Mouse (Mus musculus): ENCODE results near the gene Lrrc10. TPM values are rescaled to one million over a fixed set of nuclear protein-coding genes. Genes with fewer than 3 reads are reported as not detected.
A peak's percentile ranks its signal among the peaks of the same experiment; 100 is the strongest.

The Lrrc10 gene
- polyA plus RNA-seq, 1 experiment from 2014 or later, result not detected

GRCm38 (mm10) chr10:117094504-117095329, 49.6 kb downstream of the Lrrc10 start:
- Histone ChIP-seq H3K9ac (replicated peaks) (no peak overlapping the region), H3K9me3 (no peaks in the 10 kb centered on the region), H3K4me1 (peaks cover 20% of the 10 kb centered on the region), H3K36me3 (no peaks in the 10 kb centered on the region), H3K27ac (replicated peaks) (peak overlapping the region; percentile 83), H3K4me2 (replicated peaks) (peak overlapping the region; percentile 12), H3K27me3 (no peaks in the 10 kb centered on the region), H3K4me3 (no peak overlapping the region)
- ATAC-seq (ENCODE audit: low FRiP score, low read depth), result peak; percentile 93
- 22% methylated on average over 15 of the region's 15 CpGs for WGBS

GRCm38 (mm10) chr10:117096096-117096495, 51.0 kb downstream of the Lrrc10 start:
- peaks cover 20% of the 10 kb centered on the region for H3K4me1 ChIP-seq
- 79% methylated on average over 6 of the region's 6 CpGs for WGBS
- H3K27ac ChIP-seq (replicated peaks), result no peak overlapping the region
- H3K27me3 ChIP-seq, result no peaks in the 10 kb centered on the region
- no peak overlapping the region for H3K4me2 ChIP-seq (replicated peaks)
- no peaks in the 10 kb centered on the region for H3K36me3 ChIP-seq
- H3K9me3 ChIP-seq, result no peaks in the 10 kb centered on the region
- no peak overlapping the region for H3K4me3 ChIP-seq
- no peak for ATAC-seq (ENCODE audit: low FRiP score, low read depth)
- no peak overlapping the region for H3K9ac ChIP-seq (replicated peaks)

Other genes starting within 250 kb of the Lrrc10 start
- gene Myrfl, start 148.4 kb upstream of the Lrrc10 start, polyA plus RNA-seq (2016; fragmentation: Nextera tagmentation; extraction: Ambion mirVana), result 0.09 TPM in 1 of 2 replicates, not detected in the other
- 41.7 and 45.2 TPM in 2 replicates for gene Rab3ip, start 94.6 kb upstream of the Lrrc10 start, polyA plus RNA-seq (2016; fragmentation: Nextera tagmentation; extraction: Ambion mirVana)
- gene Gm10271, start 72.7 kb upstream of the Lrrc10 start, polyA plus RNA-seq (2016; fragmentation: Nextera tagmentation; extraction: Ambion mirVana), result not detected in 2 replicates
- gene Best3, start 59.0 kb upstream of the Lrrc10 start, polyA plus RNA-seq (2016; fragmentation: Nextera tagmentation; extraction: Ambion mirVana), result 0.10 TPM in 2 replicates
- gene Cct2, start 18.5 kb downstream of the Lrrc10 start, polyA plus RNA-seq (2016; fragmentation: Nextera tagmentation; extraction: Ambion mirVana), result 252 and 253 TPM in 2 replicates
- gene Frs2, start 103.2 kb downstream of the Lrrc10 start, polyA plus RNA-seq (2016; fragmentation: Nextera tagmentation; extraction: Ambion mirVana), result 23.2 and 25.7 TPM in 2 replicates
- gene Yeats4, start 179.2 kb downstream of the Lrrc10 start, polyA plus RNA-seq (2016; fragmentation: Nextera tagmentation; extraction: Ambion mirVana), result 147 and 162 TPM in 2 replicates
- not detected in 2 replicates for gene 9530003J23Rik, start 193.4 kb downstream of the Lrrc10 start, polyA plus RNA-seq (2016; fragmentation: Nextera tagmentation; extraction: Ambion mirVana)
- 15.6 and 18.9 TPM in 2 replicates for gene Lyz2, start 237.0 kb downstream of the Lrrc10 start, polyA plus RNA-seq (2016; fragmentation: Nextera tagmentation; extraction: Ambion mirVana)
- gene Lyz1, start 247.5 kb downstream of the Lrrc10 start, polyA plus RNA-seq (2016; fragmentation: Nextera tagmentation; extraction: Ambion mirVana), result not detected in 2 replicates